Mouse (Mus musculus): ENCODE data around the gene Lamb1.

DNA sequence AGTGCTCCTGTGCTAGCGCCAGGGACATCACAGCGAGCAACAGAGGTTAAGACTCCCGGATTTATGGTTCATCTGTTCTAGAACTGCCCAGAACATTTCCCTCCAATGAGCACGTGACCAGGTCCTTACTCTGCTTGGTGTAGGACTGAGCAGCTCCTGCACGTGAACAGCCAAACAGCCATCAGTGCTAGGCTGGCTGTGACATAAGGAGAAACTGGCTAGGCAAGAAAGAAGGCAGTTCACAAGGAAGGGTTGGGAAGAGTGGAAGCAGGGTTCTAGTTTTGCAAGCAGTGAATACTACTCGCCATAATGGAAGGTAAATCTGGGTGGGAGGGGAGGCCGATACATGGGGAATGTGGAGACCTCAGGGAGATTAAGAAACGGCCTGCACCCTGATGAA is 10.1 kb upstream of the Lamb1 start:
- TF ChIP-seq CTCF (IDR thresholded peaks at IDR 0.05; ENCODE audit: low read depth, low read length): no peak
- TF ChIP-seq POLR2A (IDR thresholded peaks at IDR 0.05; ENCODE audit: extremely low read depth, insufficient read depth, low read length): no peak
